Mouse (Mus musculus): ENCODE measurements at regions not wholly inside any gene's neighbourhood (a gene's known extent, or its start where the extent isn't known, plus 50 kb on each side); places are given as distances from the start of the nearest gene placed in this dataset.
"Not testable (repeated sequence)": the region's sequence is repeated elsewhere in the genome, so short reads cannot be mapped to it uniquely, and the experiment has no call there.

GRCm38 (mm10) chr15:43581246-43581645 is 3447.1 kb downstream of the 9330182O14Rik start:
- DNase-seq (ENCODE audit: low spot score in 2 of 2): no peak

GRCm38 (mm10) chr15:43585751-43586150 is 3451.6 kb downstream of the 9330182O14Rik start:
- DNase-seq (ENCODE audit: low spot score in 2 of 2): no peak

GRCm38 (mm10) chr15:43588021-43588420 is 3453.9 kb downstream of the 9330182O14Rik start:
- peak in 1 of 2 experiments; percentile 22 for DNase-seq (ENCODE audit: low spot score in 2 of 2)

- no peak for DNase-seq (ENCODE audit: low spot score in 2 of 2)
Observed at GRCm38 (mm10) chr15:43607700-43608099, 3473.5 kb downstream of the 9330182O14Rik start.

- no peak for DNase-seq (ENCODE audit: low spot score in 2 of 2)
Observed at GRCm38 (mm10) chr15:43609901-43610300, 3475.7 kb downstream of the 9330182O14Rik start.

- DNase-seq (ENCODE audit: low spot score in 2 of 2): no peak
Observed at GRCm38 (mm10) chr15:43614004-43614661, 3480.0 kb downstream of the 9330182O14Rik start.

GRCm38 (mm10) chr15:43615727-43616126 is 3481.6 kb downstream of the 9330182O14Rik start:
- DNase-seq (ENCODE audit: low spot score in 2 of 2): no peak

- no peak for DNase-seq (ENCODE audit: low spot score in 2 of 2)
Observed at GRCm38 (mm10) chr15:43624431-43624965, 3490.3 kb downstream of the 9330182O14Rik start.

GRCm38 (mm10) chr15:43625021-43625510 is 3490.9 kb downstream of the 9330182O14Rik start:
- DNase-seq (ENCODE audit: low spot score in 2 of 2): no peak

- no peak for DNase-seq (ENCODE audit: low spot score in 2 of 2)
Observed at GRCm38 (mm10) chr15:43650818-43651500, 3516.8 kb downstream of the 9330182O14Rik start.

GRCm38 (mm10) chr15:43663648-43664047 is 3529.5 kb downstream of the 9330182O14Rik start:
- no peak for DNase-seq (ENCODE audit: low spot score in 2 of 2)

- no peak for DNase-seq (ENCODE audit: low spot score in 2 of 2)
Observed at GRCm38 (mm10) chr15:43678844-43679243, 3544.7 kb downstream of the 9330182O14Rik start.

GRCm38 (mm10) chr15:43682176-43682575 is 3548.0 kb downstream of the 9330182O14Rik start:
- no peak for DNase-seq (ENCODE audit: low spot score in 2 of 2)

- not testable (repeated sequence) for DNase-seq (ENCODE audit: low spot score in 2 of 2)
Observed at GRCm38 (mm10) chr15:43691998-43692397, 3557.8 kb downstream of the 9330182O14Rik start.

- DNase-seq (ENCODE audit: low spot score in 2 of 2): peak; percentile 8 to 9
Observed at GRCm38 (mm10) chr15:43695451-43695850, 3561.3 kb downstream of the 9330182O14Rik start.

- no peak for DNase-seq (ENCODE audit: low spot score in 2 of 2)
Observed at GRCm38 (mm10) chr15:43717035-43717434, 3582.9 kb downstream of the 9330182O14Rik start.

- no peak for DNase-seq (ENCODE audit: low spot score in 2 of 2)
Observed at GRCm38 (mm10) chr15:43717559-43717958, 3583.4 kb downstream of the 9330182O14Rik start.

GRCm38 (mm10) chr15:43720916-43721315 is 3586.8 kb downstream of the 9330182O14Rik start:
- no peak for DNase-seq (ENCODE audit: low spot score in 2 of 2)

- DNase-seq (ENCODE audit: low spot score in 2 of 2): no peak
Observed at GRCm38 (mm10) chr15:43735697-43736096, 3601.5 kb downstream of the 9330182O14Rik start.

- DNase-seq (ENCODE audit: low spot score in 2 of 2): no peak
Observed at GRCm38 (mm10) chr15:43758256-43758655, 3624.1 kb downstream of the 9330182O14Rik start.

GRCm38 (mm10) chr15:43764606-43765005 is 3630.4 kb downstream of the 9330182O14Rik start:
- DNase-seq (ENCODE audit: low spot score in 2 of 2): no peak

GRCm38 (mm10) chr15:43772718-43773117 is 3638.6 kb downstream of the 9330182O14Rik start:
- DNase-seq (ENCODE audit: low spot score in 2 of 2): no peak
